Mouse (Mus musculus) Patski (cell line): ENCODE data around the gene Frmd5. TPM values are rescaled to one million over a fixed set of nuclear protein-coding genes. Genes with fewer than 3 reads are reported as not detected.
"Not testable (repeated sequence)": the region's sequence is repeated elsewhere in the genome, so short reads cannot be mapped to it uniquely, and the experiment has no call there.

Source experiments
- ATAC-seq: fragments of 100-300 bp; one replicate; pipeline ENCODE4 v1.8.0; 2021
- CTCF ChIA-PET: fragments of 350-600 bp; sonication (Branson Sonifier 250); formaldehyde crosslinking; loops from one replicate; lab custom pipeline; 2022; ENCODE audit warnings: inconsistent platforms; lab: Charles Lee
- POLR2A ChIA-PET: fragments of 350-600 bp; sonication (Branson Sonifier 250); formaldehyde crosslinking; loops from one replicate; lab custom pipeline; 2022; ENCODE audit warnings: antibody characterized with exemption, inconsistent platforms; lab: Charles Lee
- DNase-seq: peaks from one replicate; pipeline ENCODE4 v3.0.0-alpha.2; 2011; ENCODE audit warnings: low read depth, low spot score
- H3K27me3 ChIP-seq: fragments of 371-371 bp; one replicate; pipeline ENCODE4 v1.5.1; 2021
- CTCF ChIP-seq: fragments of 100-300 bp; IDR thresholded peaks from one replicate; pipeline ENCODE4 v1.5.1; 2021
- in situ Hi-C: fragments of 300-500 bp; cut with MboI; formaldehyde crosslinking; loops from 3 replicates; pipeline ENCODE4 v1.11.1; 2018; ENCODE audit warnings: low pct_unique_long_range_greater_than_20kb, mixed read lengths
- polyA plus RNA-seq: library from polyadenylated mRNA; unstranded; gene quantifications from one replicate; pipeline ENCODE4 v1.2.3, GENCODE M21; 2021

The Frmd5 gene
- polyA plus RNA-seq, 1 experiment from 2014 or later = 0.23 TPM

DNA sequence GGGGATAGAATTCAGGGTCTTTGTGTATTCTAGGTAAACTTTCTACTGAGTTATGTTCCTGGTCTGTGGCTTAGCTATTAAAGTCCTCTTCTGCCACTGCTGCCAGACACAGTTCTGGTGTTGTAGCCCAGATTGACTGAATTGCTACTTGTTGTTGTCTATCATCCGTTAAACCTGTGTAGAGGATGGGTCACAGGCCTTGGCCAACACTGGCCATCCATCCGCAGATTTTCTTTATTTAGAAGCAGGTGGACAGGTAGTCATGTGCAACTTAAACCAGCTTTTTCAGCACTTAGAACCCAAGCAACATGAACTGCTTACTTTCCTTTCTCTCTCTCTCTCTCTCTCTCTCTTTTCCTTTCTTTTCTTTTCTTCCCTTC lies 298.9 kb downstream of the Frmd5 start:
- TF ChIP-seq CTCF = no peak
- in situ Hi-C loops = no loop called here
- no peak for ATAC-seq
- POLR2A ChIA-PET = no interaction called here
- no peak for DNase-seq
- H3K27me3 ChIP-seq = no peaks in the 10 kb centered on the region
- CTCF ChIA-PET = no interaction called here

DNA sequence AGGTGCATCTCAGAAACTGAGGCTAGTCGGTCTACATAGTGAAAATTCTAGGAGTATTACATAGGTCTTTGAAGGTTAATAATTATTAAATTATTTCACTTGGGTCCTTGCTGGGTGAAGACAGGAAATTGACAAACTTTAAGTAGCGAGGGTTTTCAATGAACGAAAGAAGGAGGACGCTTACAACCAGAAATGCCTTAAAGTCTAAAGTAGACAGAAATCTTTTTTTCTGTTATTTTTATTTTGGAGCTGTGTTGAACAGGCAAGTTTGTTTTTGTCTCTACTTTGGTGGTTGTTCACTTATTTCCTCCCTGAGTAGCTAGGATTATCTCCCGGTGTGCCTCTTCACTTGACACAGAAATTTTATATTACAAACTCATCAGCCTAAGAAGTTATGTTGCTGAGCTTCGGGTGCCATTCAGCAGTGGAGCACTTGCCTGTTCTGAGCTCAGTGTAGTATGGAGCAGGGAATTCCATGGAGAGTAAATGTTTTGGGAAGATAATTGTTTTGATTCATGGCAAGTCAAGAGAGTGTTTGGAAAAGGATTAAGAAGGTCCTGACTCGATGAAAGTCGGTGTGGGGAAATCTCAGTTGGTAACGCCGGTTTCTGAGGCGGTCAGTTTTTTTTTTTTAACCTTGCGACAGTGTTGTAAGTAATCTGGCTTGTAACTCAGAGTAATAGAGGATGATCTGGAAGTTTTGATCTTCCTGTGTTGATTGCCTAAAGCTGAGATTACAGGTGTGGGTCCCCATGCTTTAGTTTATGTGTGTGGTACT lies 299.5 kb downstream of the Frmd5 start:
- in situ Hi-C loops = no loop called here
- ChIA-PET CTCF (no interaction called here), POLR2A (interaction anchor here (0.6 kb wide), 1 partner anchor 35 kb away, joined by 4 read pairs; no protein-coding TSS in a partner anchor)
- TF ChIP-seq CTCF = no peak
- no peak for ATAC-seq
- no peaks in the 10 kb centered on the region for H3K27me3 ChIP-seq
- DNase-seq = no peak

DNA sequence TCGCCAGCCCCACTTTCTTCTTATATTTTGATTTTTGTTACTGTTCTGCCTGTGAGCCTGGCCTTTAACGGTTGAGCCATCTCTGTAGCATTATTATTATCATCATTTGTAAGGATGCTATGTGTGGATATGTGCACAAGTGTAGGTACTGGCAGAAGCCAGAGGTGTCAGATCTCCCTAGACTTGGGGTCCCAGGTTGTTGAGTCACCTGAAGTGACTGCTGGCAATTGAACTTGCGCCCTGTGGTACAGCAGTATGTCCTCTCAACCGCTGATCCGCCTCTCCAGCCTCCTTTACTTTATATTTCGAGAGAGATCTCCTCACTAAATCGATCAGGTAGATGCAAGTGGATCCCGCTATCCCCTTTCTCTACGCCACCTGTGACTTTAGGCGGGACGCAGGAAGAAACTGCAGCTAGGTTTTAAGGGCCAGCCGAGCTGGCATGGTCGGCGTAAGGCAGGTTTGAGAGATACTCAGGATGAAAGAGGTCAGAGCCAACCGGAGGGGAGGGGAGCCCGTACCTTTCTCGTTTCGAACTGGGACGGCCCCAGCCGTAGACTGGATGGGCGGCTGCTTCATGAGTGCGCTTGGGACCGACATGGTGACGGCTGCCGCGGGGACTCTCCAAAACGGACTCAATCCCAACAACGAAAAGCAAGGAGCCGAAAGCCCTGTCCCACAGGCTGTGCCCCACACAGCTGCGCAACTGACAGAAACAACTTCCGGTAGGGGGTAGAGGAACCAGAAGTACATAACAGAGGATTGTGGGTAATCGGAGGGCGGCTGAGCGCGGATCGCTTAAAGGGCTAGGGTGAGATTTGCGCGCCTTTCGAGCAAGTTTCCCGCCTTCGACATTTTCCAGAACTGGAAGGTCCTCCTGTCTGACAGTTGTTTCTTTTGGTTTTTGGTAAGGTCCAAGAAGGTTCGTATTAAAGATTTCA lies 300.7 kb downstream of the Frmd5 start, which contains the start of the genes Mfap1a and Wdr76:
Gene Mfap1a, minus strand, starts transcription at position 724 of the 941 bp plus-strand sequence.
Gene Wdr76, plus strand, starts transcription at position 782 of the 941 bp plus-strand sequence.
- H3K27me3 ChIP-seq, in situ Hi-C loops, CTCF ChIA-PET, POLR2A ChIA-PET: not testable (repeated sequence)
- peak; percentile 80 for ATAC-seq
- DNase-seq = peak; percentile 48

DNA sequence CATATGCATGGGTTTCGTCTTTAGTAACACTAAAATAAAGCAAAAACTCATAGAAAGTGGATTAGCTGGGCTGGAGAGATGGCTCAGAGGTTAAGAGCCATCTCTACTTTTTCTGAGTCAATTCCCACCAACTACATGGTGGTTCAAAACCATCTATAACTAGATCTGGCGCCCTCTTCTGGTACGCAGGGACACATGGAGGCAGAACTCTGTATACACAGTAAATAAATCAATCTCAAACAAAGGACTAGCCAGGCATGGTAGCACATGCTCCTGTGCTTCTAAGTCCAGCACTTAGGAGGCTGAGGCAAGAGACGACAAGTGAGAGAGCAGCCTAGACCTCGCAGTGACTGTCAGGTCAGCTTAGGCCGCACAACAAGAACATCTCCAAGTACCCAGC lies 305.3 kb downstream of the Frmd5 start:
- H3K27me3 ChIP-seq, DNase-seq, POLR2A ChIA-PET, ATAC-seq, CTCF ChIA-PET, in situ Hi-C loops: not testable (repeated sequence)

Other genes with a start within 250 kb of the Frmd5 start
- 129 TPM for gene Casc4, start 59.9 kb upstream of the Frmd5 start, polyA plus RNA-seq
- gene Ctdspl2, start 148.9 kb upstream of the Frmd5 start, polyA plus RNA-seq = 22.7 TPM
- gene Mageb3, start 149.0 kb upstream of the Frmd5 start, polyA plus RNA-seq = 0.05 TPM
- 8.1 TPM for gene Eif3j1, start 221.5 kb upstream of the Frmd5 start, polyA plus RNA-seq